Mouse (Mus musculus) E14TG2a.4 (cell line): ENCODE results near the gene Gsg1l.

Source experiments
- CTCF ChIP-seq: conservative IDR thresholded peaks from 2 replicates; pipeline ENCODE4 v1.5.1; 2014; ENCODE audit warnings: low read length
- NANOG ChIP-seq: IDR thresholded peaks from 2 replicates; pipeline ENCODE4 v1.6.1; 2014; ENCODE audit warnings: borderline replicate concordance, low read length, mixed read lengths

DNA sequence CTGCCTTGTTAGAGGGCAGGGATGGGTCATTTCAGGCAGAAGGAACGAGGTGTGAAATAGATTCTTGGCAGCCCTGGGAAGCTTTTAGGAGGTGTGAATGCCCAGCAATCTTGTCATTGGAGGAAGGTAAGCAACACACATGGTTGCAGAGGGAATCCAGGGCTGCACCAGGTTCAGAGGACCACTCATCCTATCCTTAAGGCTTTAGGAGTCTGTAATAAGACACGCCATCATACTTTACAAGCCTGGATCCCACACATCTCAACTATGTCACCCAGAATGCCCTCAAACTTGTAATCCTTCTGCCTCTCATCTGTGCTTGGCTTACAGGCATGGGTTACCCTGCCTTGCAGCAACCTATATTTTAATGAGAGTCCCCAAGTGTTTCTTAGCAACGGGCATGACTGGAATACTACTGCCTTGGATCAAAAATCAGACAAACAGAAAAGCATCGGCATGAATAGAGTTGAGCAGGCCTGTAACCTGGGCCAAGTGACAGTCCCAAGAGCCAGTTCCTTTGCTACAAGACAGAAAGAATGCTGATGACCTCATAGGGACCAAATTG is 196.0 kb downstream of the Gsg1l start:
- no peak for TF ChIP-seq CTCF
- no peak for TF ChIP-seq NANOG
